Mouse (Mus musculus): ENCODE results near the gene Cuta. TPM values are rescaled to one million over a fixed set of nuclear protein-coding genes. Genes with fewer than 3 reads are reported as not detected.

Cuta gene
- polyA plus RNA-seq, 1 experiment from 2014 or later, result 182 TPM

DNA sequence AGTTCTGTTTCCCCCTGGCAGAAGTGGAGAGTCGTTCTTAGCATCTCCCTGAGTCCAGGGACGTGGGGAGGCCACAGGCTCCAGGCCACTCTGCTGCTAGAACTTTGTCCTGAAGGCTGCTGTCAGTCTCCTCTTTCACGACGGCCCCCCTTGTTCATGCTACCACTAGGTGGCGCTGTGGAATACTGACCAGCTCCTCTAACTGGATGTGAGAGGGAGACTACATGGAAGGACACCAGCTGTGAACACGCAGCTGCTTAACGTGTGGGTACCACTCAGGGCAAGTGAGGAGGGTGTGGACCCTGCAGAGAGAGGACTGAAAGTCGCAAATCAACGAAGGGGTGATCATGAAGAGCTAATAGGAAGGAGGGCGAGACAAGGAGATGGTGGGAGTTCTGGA is 43.8 kb downstream of the Cuta start:
- Histone ChIP-seq H3K4me1 (0 out of 2 replicates have a peak, but pooled peaks cover 10% of the 10 kb centered on the region), H3K4me3 (no peak overlapping the region), H3K9ac (no peak overlapping the region), H3K9me3 (no peaks in the 10 kb centered on the region), H3K4me2 (no peak overlapping the region), H3K27me3 (peaks cover 4% of the 10 kb centered on the region; the same call in 1 of the 2 replicates), H3K36me3 (no peaks in the 10 kb centered on the region), H3K27ac (no peak overlapping the region)
- 16% methylated on average over 10 of the region's 10 CpGs for WGBS
- peak; percentile 31; the same call in 1 of the 2 replicates for ATAC-seq (ENCODE audit: borderline replicate concordance, extremely low read depth, low FRiP score, low TSS enrichment)

- H3K27ac ChIP-seq, result no peak overlapping the region
- H3K4me1 ChIP-seq, result 0 out of 2 replicates have a peak, but pooled peaks cover 10% of the 10 kb centered on the region
- no peaks in the 10 kb centered on the region for H3K9me3 ChIP-seq
- no peak overlapping the region for H3K4me3 ChIP-seq
- H3K4me2 ChIP-seq, result no peak overlapping the region
- no peak overlapping the region for H3K9ac ChIP-seq
- no peak for ATAC-seq (ENCODE audit: borderline replicate concordance, extremely low read depth, low FRiP score, low TSS enrichment)
- H3K27me3 ChIP-seq, result peaks cover 4% of the 10 kb centered on the region; the same call in 1 of the 2 replicates
- 72% methylated on average over 6 of the region's 6 CpGs for WGBS
- H3K36me3 ChIP-seq, result no peaks in the 10 kb centered on the region
Measured at GRCm38 (mm10) chr17:26894342-26894741, 45.0 kb downstream of the Cuta start.

DNA sequence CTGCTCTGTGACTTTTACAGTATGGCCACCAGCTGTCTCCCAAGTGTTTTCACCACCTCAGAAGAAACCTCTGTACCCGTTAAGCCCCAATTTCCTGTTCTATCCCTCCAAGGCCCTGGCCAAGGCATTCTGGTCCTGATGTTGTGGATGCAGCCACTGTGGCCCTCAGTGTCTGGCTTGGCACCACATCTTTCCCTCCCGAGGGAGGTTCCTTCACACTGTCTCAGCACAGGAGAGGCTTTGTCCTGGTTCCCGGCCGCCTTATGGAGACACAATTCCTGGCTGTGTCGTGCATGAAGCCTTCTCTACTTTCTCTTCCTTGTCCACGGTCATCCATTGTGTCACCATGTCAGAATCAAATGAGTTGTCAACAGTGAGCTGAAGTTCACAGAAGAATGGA is 45.9 kb downstream of the Cuta start:
- no peak for ATAC-seq (ENCODE audit: borderline replicate concordance, extremely low read depth, low FRiP score, low TSS enrichment)
- H3K36me3 ChIP-seq, result no peaks in the 10 kb centered on the region
- H3K9me3 ChIP-seq, result no peaks in the 10 kb centered on the region
- 0 out of 2 replicates have a peak, but pooled peaks cover 10% of the 10 kb centered on the region for H3K4me1 ChIP-seq
- no peak overlapping the region for H3K4me3 ChIP-seq
- no peak overlapping the region for H3K9ac ChIP-seq
- H3K27me3 ChIP-seq, result peaks cover 4% of the 10 kb centered on the region; the same call in 1 of the 2 replicates
- no peak overlapping the region; the same call in 1 of the 2 replicates for H3K4me2 ChIP-seq
- WGBS, result 63% methylated on average over 6 of the region's 6 CpGs
- H3K27ac ChIP-seq, result peak overlapping the region; percentile 12; the same call in 1 of the 2 replicates

DNA sequence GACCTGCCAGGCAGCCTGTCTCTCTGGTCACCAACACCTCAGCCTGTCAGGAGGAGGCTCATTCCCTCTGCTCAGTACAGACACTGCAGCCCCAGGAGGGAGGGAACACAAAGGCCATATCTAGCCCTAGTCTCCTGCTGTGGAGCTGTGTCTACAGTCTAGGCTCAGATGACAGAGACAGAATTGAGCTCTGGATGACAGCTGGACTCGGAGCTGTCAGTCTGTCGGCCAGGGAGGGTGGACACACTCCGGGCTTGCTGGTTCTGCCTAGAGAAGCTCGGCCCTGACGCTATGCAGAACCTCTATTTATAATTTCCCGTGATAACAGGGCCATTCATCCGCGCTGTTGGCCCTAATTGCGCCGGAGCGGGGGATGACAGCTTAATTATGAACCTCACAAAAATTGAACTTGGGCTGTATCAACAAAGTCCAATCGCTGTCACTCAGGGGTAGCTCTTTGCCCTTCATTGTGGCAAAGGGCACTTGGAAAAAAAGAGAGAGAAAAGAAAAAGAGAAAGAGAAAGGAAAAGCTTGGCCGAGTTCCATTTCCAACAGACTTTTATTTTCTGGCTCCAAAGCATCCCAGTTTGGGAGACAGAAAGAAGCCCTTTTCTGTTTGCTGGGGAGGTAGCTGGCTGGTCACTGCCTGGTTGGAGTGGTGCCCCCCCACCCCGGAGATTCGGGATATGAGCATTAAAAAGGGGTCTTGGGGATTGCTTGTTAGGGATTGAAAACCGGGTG is 46.6 kb downstream of the Cuta start:
- no peak for ATAC-seq (ENCODE audit: borderline replicate concordance, extremely low read depth, low FRiP score, low TSS enrichment)
- Histone ChIP-seq H3K9me3 (no peaks in the 10 kb centered on the region), H3K4me1 (0 out of 2 replicates have a peak, but pooled peaks cover 10% of the 10 kb centered on the region), H3K4me3 (peak overlapping the region; percentile 20; the same call in 1 of the 2 replicates), H3K27me3 (peaks cover 5% of the 10 kb centered on the region; the same call in 1 of the 2 replicates), H3K4me2 (peak overlapping the region; percentile 43), H3K36me3 (no peaks in the 10 kb centered on the region), H3K9ac (peak overlapping the region; percentile 21; the same call in 1 of the 2 replicates), H3K27ac (peak overlapping the region; percentile 35; the same call in 1 of the 2 replicates)
- 29% methylated on average over 16 of the region's 16 CpGs for WGBS

GRCm38 (mm10) chr17:26887926-26888325 is 51.4 kb downstream of the Cuta start:
- H3K4me3 ChIP-seq, result no peak overlapping the region
- no peak for ATAC-seq (ENCODE audit: borderline replicate concordance, extremely low read depth, low FRiP score, low TSS enrichment)
- H3K4me2 ChIP-seq, result no peak overlapping the region
- peaks cover 13% of the 10 kb centered on the region; the same call in 1 of the 2 replicates for H3K27me3 ChIP-seq
- no peak overlapping the region for H3K9ac ChIP-seq
- H3K4me1 ChIP-seq, result peaks cover 25% of the 10 kb centered on the region
- H3K27ac ChIP-seq, result no peak overlapping the region
- 9% methylated on average over 3 of the region's 3 CpGs for WGBS
- no peaks in the 10 kb centered on the region for H3K9me3 ChIP-seq
- no peaks in the 10 kb centered on the region for H3K36me3 ChIP-seq

DNA sequence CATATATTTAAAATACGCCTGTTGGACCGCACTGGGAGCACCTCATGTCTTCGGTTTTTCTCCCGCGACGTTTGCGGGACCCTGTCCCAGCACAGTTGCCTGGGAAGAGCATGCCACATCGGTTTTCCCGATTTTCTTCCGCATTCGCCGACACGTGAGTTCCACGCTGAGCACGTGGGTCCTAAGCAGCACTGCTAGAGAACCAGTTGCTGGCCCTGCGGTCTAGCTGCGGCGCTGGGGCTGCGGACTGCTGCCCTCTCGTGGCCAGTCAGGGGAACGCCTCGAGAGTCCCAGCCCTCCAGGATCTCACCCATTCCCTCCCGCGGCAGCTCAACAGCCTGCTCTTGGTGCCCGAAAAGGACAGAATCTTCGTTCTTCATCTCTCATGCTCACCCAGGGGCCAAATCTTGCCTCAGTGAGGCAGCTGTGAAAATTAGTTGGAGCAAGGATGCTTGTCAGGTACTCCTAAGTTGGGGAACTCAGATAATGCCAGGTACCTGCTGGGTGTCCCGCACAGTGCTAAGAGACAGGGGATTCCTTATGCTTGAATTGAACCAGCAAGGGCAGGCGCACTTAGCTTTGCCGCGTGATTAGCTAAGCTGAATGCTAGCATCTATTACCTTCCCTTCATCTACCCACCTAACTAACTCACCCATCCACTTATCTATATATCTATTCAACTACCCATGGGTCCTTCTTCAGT is 53.2 kb downstream of the Cuta start:
- H3K36me3 ChIP-seq, result no peaks in the 10 kb centered on the region
- peak overlapping the region; percentile 38 for H3K9ac ChIP-seq
- 8% methylated on average over 30 of the region's 30 CpGs for WGBS
- no peaks in the 10 kb centered on the region for H3K9me3 ChIP-seq
- H3K4me1 ChIP-seq, result peaks cover 17% of the 10 kb centered on the region
- H3K27ac ChIP-seq, result no peak overlapping the region
- H3K4me3 ChIP-seq, result peak overlapping the region; percentile 40
- H3K4me2 ChIP-seq, result peak overlapping the region; percentile 74
- peak; percentile 80 for ATAC-seq (ENCODE audit: borderline replicate concordance, extremely low read depth, low FRiP score, low TSS enrichment)
- H3K27me3 ChIP-seq, result 0 out of 2 replicates have a peak, but pooled peaks cover 8% of the 10 kb centered on the region

- Histone ChIP-seq H3K4me3 (peak overlapping the region; percentile 40), H3K36me3 (no peaks in the 10 kb centered on the region), H3K9ac (peak overlapping the region; percentile 28), H3K4me2 (peak overlapping the region; percentile 74), H3K4me1 (peaks cover 17% of the 10 kb centered on the region), H3K9me3 (no peaks in the 10 kb centered on the region), H3K27ac (peak overlapping the region; percentile 44; the same call in 1 of the 2 replicates), H3K27me3 (0 out of 2 replicates have a peak, but pooled peaks cover 8% of the 10 kb centered on the region)
- ATAC-seq (ENCODE audit: borderline replicate concordance, extremely low read depth, low FRiP score, low TSS enrichment), result peak; percentile 82; the same call in 1 of the 2 replicates
- WGBS, result 17% methylated on average over 25 of the region's 25 CpGs
Measured at GRCm38 (mm10) chr17:26884995-26885926, 54.1 kb downstream of the Cuta start.

Small RNA genes within 50 kb of the gene (microRNA-seq; reads per million reads assigned to microRNA genes)
- gene Gm27775 (not detected), gene Mir3083 (not detected), gene Mir6968 (1.3 reads per million)

Other genes starting within 250 kb of the Cuta start
- 6.6 and 7.3 TPM in 2 replicates for gene Crebrf, start 223.9 kb downstream of the Cuta start, polyA plus RNA-seq (2015; fragmentation: Nextera tagmentation; extraction: Ambion mirVana)
- gene Bnip1, start 158.5 kb downstream of the Cuta start, polyA plus RNA-seq (2015; fragmentation: Nextera tagmentation; extraction: Ambion mirVana), result 49.7 and 51.4 TPM in 2 replicates
- 2.4 and 4.6 TPM in 2 replicates for gene Nkx2-5, start 94.6 kb downstream of the Cuta start, polyA plus RNA-seq (2015; fragmentation: Nextera tagmentation; extraction: Ambion mirVana)
- gene Kifc5b, start 22.5 kb downstream of the Cuta start, polyA plus RNA-seq (2015; fragmentation: Nextera tagmentation; extraction: Ambion mirVana), result 8.0 and 9.8 TPM in 2 replicates
- gene Phf1, start 6.5 kb downstream of the Cuta start, polyA plus RNA-seq (2015; fragmentation: Nextera tagmentation; extraction: Ambion mirVana), result 7.6 and 8.7 TPM in 2 replicates
- 1.5 and 2.1 TPM in 2 replicates for gene Syngap1, start 1.7 kb upstream of the Cuta start, polyA plus RNA-seq (2015; fragmentation: Nextera tagmentation; extraction: Ambion mirVana)
- gene Zbtb9, start 33.6 kb upstream of the Cuta start, polyA plus RNA-seq (2015; fragmentation: Nextera tagmentation; extraction: Ambion mirVana), result 16.3 and 16.9 TPM in 2 replicates
- 5.2 and 6.0 TPM in 2 replicates for gene Bak1, start 89.4 kb upstream of the Cuta start, polyA plus RNA-seq (2015; fragmentation: Nextera tagmentation; extraction: Ambion mirVana)
- gene Itpr3, start 117.7 kb upstream of the Cuta start, polyA plus RNA-seq (2015; fragmentation: Nextera tagmentation; extraction: Ambion mirVana), result 4.7 and 4.9 TPM in 2 replicates
- 257 and 276 TPM in 2 replicates for gene Uqcc2, start 194.3 kb upstream of the Cuta start, polyA plus RNA-seq (2015; fragmentation: Nextera tagmentation; extraction: Ambion mirVana)
- 0.07 and 0.11 TPM in 2 replicates for gene Ip6k3, start 228.2 kb upstream of the Cuta start, polyA plus RNA-seq (2015; fragmentation: Nextera tagmentation; extraction: Ambion mirVana)

Data from lung, embryonic 15.5 days (tissue).